Mouse (Mus musculus) gastrocnemius, adult 18-20 months (tissue): Measurements from ENCODE around the gene Ifitm3. TPM values are rescaled to one million over a fixed set of nuclear protein-coding genes. Genes with fewer than 3 reads are reported as not detected.
"Not testable (repeated sequence)": the region's sequence is repeated elsewhere in the genome, so short reads cannot be mapped to it uniquely, and the experiment has no call there.

Source experiments
- DNase-seq: peaks from one replicate; pipeline ENCODE4 v3.0.0; 2021; ENCODE audit warnings: low spot score
- total RNA-seq, 2 experiments: library from RNA; stranded (reverse); gene quantifications; 2 replicates each; pipeline ENCODE4 v1.2.3; 2021

The Ifitm3 gene
- total RNA-seq, 2 experiments from 2014 or later = 32.8 to 49.0 TPM

DNA sequence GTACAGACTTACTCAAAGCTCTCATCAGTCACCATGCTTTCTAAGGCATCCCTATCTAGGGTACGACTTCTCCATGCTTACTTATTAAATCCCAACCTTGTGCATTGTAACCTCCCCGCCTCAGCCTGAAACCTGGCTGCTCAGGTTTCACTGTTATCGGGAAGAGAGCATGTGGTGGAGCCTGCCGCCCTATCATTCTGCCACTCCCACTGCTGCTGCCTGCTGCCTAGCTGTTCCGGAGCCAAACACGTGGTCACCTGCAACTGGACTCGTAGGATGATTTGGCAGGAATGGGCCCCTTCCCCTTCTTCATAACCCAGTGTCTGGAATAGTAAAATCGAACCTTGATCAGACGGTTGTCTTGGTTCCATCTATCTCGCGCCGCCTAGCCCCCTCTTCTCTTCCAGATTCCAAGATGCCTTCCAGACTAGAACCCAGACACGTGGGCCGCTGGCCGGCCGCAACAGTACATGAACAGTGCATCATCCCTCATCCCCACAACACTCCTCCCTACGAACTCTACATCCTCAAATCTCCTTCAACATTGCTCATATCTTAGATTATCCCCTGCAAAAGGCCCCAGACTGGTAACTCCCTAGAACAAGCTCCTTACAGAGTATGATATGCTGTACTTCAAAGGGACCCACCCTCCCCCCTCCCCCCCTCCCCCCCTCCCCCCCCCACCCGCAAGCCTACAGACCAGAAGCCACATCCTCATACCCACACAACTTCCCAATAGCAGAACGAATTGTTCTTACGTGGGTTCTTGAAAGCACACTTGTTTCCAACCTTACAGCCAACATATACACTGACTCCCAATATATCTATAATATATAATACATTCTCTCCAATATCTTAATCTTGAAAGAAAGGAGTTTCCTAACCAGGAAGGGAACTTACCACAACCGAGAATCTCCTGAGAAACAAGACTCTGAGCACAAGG, 27.8 kb upstream of the Ifitm3 start:
- DNase-seq = no peak

DNA sequence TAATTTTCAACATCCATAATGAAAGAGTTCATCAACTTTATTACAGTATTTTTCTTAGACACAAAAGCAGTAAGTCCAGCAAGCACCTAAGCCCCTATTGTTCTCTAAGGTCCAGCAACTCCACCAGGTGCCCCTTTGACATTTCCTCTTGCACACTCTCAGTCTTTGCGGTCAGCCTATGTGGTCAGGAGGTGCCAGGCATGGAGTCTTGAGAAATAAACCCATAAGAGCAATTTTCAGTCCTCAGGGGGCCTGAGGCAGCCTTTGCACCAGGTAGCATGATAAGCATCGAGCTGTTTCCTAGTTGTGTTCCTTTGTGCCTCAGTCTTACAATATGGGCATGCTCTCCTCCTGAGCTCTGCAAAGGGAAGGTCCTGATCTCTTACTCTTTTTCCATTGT, 26.1 kb upstream of the Ifitm3 start:
- DNase-seq = not testable (repeated sequence)

DNA sequence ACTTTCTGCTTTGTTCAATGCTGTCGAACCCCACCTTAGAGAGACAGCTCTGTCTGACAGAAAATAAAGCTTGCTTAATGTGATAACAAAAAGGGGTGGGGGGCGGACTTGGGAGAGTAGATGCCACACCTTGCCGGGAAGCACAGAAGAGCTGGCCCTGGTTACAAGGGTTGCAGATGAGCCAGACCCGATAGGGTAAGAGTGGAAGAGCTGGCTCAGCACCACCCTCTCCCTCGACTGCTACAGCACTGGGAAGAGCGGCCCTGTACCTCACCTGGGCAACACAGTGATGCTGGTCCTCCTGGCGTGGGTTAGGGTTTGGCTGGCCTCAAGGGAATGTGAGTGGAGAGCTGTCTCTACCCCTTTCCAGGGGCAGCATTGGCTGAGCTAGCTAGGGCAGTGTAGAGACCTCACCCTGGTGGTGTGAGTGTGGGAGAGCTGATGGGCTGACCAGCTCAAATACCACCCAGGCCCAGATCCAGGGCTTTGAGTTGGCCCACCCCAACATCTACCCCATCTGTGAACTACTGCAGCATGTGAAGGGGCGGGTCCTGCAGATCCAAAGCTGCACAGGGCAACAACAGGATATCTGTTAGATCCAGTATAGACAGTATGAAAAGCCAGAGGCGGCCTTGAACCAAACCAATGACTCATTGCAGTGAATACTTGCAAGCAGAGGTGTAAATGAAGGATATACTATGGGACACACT, 22.0 kb upstream of the Ifitm3 start:
- DNase-seq = no peak

DNA sequence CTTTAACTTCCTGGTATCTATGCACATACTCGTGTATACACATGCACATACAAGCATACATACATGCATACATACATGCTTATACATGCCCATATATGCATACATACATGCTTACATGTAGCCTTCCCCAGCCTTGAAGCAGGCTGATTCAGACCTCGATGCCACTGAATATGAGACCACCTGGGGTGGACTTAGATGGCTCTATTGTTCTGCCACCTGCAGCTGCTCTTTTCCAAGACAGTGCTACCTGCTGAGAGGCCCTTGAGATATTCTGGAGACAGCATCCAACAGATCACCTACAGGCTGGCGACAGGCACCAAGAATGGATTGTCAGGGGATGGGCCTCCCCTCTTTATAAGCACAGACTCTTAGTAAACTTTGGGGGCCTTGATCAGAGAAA, 19.8 kb upstream of the Ifitm3 start:
- no peak for DNase-seq

DNA sequence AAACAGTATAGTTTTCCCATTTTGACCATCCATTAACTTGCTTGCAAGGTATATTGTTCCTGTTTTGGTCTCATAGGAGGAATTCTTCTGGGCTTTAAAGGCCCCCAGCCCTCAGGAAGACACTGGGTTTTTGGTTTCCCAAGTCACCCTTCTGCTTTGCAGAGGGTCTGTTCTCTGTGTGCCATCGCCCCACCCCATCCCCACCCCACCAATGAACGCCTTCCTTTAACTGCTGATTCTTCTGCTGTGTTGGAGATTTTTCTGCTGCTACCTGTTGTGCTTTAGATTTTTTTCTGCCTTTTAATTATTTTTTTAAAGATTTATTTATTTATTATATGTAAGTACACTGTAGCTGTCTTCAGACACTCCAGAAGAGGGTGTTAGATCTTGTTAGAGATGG, 18.3 kb upstream of the Ifitm3 start, which contains the start of gene Gm17387:
TSS of gene Gm17387 (plus strand) at position 301 of the 400 bp plus-strand sequence.
- DNase-seq = no peak

DNA sequence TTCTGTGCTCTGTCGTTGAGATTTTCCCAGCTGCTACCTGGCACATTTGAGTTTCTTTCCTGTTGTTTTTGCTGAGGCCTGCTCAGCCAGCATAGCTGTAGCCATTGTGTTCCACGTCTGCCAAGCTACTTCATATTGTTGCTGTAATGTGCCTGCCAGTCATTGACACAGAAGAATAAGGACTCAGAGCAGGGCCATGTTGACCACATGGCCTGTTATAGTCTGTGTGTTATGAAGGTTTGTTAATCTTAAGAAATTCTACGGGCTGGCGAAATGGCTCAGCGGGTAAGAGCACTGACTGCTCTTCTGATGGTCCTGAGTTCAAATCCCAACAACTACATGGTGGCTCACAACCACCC, 16.1 kb upstream of the Ifitm3 start:
- no peak for DNase-seq

DNA sequence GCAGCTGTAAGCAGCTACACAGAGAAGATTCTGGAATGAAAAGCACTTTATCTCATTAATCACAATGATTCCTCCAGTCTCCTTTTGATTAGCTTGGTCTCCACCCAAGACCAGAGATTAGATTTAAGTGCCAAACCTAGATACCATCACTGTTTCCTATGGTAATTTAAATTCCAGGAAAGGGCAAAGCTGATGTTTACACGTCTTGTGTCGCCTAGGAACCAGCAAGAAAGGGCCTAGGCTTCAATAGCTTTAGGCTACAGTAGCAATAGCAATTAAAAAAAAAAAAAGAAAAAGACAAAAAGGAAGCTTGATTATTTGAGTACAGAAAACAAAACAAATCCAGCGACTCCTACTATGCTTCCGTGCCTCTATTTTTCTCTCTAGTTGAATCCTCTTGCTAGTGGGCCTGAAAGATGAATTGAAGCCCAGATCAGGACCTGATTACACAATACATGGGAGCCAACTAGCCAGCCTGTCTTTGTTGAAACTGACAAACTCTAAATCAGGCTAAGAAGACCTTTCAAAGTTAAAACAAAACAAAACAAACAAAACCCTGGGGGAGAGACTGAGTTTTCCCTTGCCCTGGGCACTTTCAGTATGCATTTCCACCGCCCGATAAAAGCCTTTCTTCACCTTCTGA, 15.6 kb upstream of the Ifitm3 start:
- DNase-seq = no peak

DNA sequence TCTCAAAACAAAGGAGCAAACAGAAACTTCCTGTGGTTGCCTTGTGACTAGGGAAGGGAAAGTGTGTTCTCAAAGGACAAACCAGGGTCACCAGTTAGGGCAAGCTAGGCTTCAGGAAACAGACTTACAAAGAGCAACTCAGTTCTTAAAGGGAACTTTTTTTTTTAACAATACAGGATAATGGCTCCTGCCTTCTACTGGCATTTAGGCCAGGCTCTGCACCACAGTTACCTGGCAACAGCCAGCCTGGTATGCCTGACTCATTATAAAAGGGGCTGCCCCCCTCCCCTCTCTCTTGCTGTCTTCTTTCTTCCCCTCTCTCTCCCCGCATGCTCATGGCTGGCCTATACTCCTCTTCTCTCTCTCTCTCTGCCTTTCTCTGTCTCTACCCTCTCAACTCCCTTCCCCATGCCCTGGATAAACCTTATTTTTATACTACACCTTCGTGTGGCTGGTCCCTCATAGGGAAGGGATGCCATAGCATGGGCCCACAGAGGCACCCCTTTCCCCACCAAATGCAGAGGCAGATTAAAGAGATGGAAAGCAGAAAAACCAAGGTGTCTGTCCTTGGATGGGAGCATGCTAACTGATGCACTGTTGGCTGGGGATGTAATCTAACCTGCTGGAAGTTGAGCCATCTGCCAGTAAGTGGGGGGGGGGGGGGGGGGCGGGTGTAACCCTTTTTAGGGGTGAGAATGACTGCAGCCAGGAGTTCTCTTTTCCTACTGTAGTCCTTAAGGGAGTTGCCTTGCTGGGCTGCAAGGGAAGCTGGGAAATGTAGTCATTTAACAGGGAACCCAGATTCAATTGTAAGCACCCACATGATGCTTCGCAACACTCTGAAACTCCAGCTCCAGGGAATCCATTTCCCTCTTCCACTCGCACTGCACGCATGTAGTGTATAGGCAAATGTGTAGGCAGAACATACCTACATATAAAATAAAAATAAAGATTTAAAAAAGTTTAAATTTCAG, 14.6 kb upstream of the Ifitm3 start:
- no peak for DNase-seq

DNA sequence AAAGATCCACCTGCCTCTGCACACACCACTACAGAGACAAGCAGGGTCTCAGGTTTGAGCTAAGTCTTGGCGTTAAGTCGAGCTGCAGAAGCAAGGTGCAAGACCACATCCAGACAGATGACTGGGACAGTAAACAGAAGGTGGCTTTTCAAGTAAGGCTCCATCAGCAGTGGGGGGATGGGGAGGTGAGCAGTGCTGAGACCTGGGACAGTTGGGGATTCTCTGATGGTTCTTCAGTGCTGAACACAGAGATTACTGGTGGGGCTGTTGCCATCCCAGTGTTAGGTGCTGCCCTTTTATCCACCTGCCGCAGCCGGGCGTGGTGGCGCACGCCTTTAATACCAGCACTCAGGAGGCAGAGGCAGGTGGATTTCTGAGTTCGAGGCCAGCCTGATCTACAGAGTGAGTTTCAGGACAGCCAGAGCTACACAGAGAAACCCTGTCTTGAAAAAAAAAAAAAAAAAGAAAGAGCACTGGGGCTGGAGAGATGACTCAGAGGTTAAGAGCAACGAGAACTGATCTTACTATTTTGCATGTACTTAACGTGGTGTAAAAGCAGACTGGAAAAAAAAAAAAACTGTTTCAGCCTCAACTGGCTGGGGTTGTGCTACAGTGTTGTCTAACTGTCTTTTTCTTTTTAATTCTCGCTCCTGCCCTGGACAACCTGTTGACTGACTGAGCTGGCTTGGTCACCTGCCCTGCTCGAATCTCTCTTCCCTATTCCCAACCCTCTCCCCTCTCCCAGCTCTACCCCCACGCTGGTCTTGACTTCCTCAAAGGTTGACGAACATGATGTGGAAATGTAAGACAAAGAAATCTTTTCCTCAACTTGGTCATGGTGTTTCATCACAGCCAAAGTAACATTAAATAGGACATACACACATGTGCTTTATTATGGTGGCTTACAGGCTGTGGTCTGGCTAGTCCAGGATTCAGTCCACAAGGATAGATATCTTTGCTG, 11.2 kb upstream of the Ifitm3 start:
- no peak for DNase-seq

DNA sequence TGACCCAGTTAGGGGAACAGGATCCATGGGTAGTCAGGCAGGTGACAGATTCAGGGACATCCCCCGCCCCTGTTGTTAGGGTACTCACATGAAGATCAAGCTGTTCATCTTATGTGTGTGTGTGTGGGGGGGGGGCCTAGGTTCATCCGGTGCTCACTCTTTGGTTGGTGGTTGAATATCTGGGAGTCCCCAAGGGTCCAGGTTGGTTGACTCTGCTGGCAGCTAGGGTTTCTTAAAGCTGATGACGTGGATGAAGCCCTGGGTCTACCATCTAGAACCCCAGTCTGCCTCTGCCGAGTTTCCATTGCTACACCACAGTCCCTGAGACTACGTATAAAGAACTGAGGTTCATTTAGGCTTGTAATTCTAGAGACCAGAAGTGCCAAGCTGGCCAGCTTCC, 8.5 kb upstream of the Ifitm3 start:
- DNase-seq = no peak

DNA sequence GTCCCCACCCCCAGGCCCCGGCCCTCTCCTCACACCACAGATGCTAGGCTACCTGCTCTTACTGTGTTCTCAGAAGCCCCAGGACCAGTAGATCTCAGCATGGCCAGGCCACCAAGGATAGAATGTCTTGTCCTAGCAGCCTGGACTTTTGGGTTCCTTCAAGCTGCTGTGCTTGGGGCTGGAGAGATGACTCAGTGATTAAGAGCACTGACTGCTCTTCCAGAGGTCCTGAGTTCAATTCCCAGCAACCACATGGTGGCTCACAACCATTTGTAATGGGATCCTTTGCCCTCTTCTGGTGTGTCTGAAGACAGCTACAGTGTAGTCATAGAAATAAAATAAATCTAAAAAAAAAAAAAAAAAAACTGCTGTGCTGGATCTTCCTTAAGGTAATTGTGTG, 7.3 kb upstream of the Ifitm3 start, which contains the start of gene Ifitm6:
TSS of gene Ifitm6 (minus strand) at position 101 of the 400 bp plus-strand sequence.
- DNase-seq = not testable (repeated sequence)

DNA sequence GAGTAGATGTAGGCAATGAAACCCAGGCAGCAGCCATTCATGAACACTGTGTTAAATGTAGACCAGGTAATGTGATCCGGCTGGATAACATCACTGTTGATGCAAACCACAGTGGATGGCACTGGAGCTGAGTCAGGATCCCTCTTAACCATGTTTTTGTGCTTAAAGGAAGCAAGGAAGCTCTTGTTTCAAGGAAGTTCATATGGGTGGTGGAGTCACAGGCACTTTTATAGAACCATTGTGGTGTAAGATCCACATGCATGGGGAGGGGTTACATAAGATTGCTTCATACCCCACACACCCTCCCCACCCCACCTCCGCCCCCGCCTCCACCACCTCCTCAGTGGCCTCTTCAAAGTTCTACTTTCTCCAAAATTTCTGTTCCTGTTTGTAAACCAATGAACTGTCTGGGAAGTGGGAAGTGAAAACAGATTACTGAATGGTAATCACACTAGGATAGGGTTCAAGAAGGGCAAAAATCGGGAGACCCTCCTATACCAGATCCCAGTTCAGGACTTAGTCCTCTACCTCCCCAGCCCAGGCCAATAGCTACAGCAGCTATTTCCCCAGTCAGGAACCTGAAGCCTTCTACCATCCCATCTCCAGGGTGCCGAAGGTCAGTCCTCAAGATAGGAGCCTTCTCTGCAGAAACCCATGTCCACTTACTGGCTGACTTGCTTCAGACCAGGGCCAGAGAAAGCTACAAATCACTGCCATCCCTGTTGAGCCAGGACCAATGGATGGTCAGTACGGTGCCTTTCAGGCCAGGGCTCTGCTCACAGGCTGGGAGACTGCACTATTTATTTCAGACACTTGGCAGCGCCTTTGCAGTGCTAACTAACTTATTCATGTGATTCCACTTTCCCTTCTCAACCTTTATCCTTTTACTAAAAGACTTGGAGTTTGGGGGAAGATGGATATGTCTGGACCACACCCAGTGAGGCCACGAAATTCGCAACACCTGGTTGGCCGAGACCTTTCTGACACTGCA, 6.4 kb upstream of the Ifitm3 start:
- DNase-seq = no peak

DNA sequence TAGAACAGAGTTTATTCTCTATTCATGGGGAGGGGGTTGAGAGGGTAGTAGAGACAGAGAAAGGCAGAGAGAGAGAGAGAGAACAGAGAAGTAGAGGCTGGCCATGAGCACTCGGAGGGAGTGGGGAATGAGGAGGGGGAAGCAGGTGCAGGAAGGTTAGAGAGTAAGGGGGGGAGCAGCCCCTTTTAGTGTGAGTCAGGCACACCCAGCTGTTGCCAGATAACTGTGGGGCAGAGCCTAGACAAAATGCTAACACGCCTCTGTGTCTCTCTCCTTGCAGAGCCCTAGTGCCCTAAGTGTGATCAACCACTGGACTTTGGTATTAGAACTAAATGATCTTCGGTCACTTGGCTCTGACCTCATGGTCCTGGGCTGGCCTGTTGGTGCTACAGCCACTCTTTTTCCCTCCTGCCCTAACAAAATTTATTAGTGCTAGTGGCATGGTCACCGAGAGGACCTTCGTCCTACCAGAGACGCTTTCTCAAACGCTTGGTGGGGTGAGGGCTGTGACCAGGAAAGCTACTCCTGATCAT, 734 bp upstream of the Ifitm3 start:
- DNase-seq = no peak

DNA sequence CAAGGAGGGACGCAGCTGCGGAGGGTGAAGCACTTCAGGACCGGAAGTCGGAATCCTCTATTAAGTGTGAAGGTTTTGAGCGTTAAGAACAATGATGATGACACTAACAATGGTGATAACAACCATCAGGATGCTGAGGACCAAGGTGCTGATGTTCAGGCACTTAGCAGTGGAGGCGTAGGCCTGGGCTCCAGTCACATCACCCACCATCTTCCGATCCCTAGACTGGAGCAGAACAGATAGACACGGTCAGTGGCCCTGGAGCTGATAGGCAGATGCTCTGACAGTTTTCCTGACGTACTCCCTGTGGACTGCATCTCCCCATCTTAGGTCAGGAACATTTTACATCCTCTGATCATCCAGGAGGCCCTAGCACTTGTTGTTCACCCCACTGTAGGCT, 905 bp downstream of the Ifitm3 start:
- DNase-seq = no peak

DNA sequence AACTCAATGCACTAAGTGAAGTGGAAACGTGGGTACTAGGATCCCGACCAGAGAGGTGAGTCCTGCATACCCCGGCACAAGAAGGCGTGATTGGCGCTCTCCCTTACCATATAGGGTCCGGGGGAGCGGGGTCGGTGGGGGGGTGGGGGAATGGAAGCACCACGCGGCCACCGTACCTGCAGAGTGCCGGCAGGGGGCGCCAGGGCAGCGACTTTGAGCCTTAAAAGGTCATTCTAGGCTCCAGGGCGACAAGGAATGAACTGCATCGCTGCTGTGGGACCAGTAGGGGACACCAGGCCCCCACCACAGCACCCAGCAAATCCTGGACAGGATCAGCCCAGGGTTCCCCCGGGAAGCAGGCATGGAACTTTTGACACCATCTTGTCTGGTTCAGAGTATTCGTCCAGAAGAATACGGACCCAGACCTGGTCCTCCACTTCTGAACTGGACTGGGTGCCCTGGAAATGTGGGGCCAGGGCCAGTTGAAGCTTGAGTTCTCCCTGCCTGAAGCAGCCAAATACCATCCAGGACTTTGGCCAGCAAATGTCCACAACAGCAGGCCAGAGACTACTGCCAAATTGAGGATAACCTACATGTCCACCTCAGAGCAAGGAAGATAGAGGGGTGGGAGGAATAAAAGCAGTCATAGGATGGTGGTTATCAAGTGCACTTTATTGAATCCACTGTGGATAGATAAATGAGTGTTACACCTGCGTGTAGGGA, 1.5 kb downstream of the Ifitm3 start:
- peak; percentile 85 for DNase-seq

DNA sequence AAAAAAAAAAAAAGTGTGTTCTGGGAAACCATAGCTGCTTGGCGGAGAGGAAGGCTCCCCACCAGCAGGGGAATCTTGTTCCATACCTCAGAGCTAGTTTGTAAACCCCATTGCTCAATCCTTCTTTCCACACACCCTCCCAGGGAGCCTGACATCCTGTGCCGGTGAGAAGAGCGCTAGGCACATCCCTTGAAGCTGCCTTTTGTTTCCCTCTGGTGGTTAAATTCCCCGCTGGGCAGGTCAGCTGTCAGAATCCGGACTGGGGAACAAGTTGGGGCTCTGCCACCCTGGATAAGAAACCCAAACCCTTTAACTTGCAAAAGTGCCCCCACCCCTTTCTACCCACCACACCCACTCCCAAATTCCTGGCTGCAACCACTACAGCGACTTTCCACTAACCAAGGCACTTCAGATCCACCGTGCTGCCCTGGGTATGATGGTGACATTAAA, 2.2 kb downstream of the Ifitm3 start:
- DNase-seq = peak; percentile 40

DNA sequence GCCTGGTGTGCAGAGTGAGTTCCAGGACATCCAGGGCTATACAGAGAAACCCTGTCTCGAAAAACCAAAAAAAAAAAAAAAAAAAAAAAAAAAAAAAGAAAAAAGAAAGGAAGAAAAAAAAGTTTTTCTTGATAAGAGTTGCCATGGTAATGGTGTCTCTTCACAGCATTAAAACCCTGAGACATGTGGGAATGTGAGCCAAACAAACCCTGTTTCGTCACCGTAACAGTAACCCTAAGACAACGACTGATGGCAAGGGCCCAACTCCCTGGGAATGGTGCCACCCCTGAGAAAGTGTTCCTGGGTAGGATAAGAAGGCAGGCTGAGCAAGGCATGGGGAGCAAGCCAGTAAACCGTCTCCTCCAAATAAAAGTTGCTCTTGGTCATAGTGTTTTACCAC, 3.7 kb downstream of the Ifitm3 start:
- DNase-seq = no peak
